Mouse (Mus musculus) neural tube, embryonic 14.5 days (tissue): ENCODE results near the gene Mbd5. TPM values are rescaled to one million over a fixed set of nuclear protein-coding genes. Genes with fewer than 3 reads are reported as not detected.

Source experiments
- ATAC-seq: fragments of 200-750 bp; cut with Nextera tagmentation; 2 replicates; pipeline ENCODE4 v1.8.0; 2017; ENCODE audit warnings: low read depth, mild to moderate bottlenecking, moderate TSS enrichment, moderate library complexity
- H3K27ac ChIP-seq: fragments of 300-500 bp; sonication (generic); 2 replicates; pipeline ENCODE4 v1.5.1; 2014; ENCODE audit warnings: low read depth, mild to moderate bottlenecking, control low read depth, low read length, moderate library complexity, mixed read lengths
- H3K27me3 ChIP-seq: fragments of 300-500 bp; sonication (generic); 2 replicates; pipeline ENCODE4 v1.6.1; 2014; ENCODE audit warnings: low read length; ENCODE audit not compliant: control insufficient read depth, insufficient read depth
- H3K36me3 ChIP-seq: fragments of 300-500 bp; sonication (generic); 2 replicates; pipeline ENCODE4 v1.6.1; 2014; ENCODE audit warnings: low read length, mixed read lengths; ENCODE audit not compliant: control insufficient read depth, insufficient read depth
- H3K4me1 ChIP-seq: fragments of 300-500 bp; sonication (generic); 2 replicates; pipeline ENCODE4 v1.6.1; 2014; ENCODE audit warnings: low read length; ENCODE audit not compliant: control insufficient read depth, insufficient read depth
- H3K4me2 ChIP-seq: fragments of 300-500 bp; sonication (generic); 2 replicates; pipeline ENCODE4 v1.6.1; 2014; ENCODE audit warnings: mild to moderate bottlenecking, low read depth, low read length, control low read depth
- H3K4me3 ChIP-seq: fragments of 300-500 bp; sonication (generic); 2 replicates; pipeline ENCODE4 v1.5.1; 2014; ENCODE audit warnings: low read depth, low read length, control low read depth, mixed read lengths
- H3K9ac ChIP-seq: fragments of 300-500 bp; sonication (generic); replicated peaks from 2 replicates; pipeline ENCODE4 v1.6.1; 2014; ENCODE audit warnings: low read depth, mild to moderate bottlenecking, control low read depth, low read length, mixed read lengths
- H3K9me3 ChIP-seq: fragments of 300-500 bp; sonication (generic); 2 replicates; pipeline ENCODE4 v1.6.1; 2016; ENCODE audit warnings: low read length; ENCODE audit not compliant: control insufficient read depth
- WGBS: fragments of 180-500 bp; shearing (Covaris S2); extraction: QIAGEN DNeasy Blood & Tissue Kit; methylation state at CpG from one replicate; pipeline ENCODE4 v1.1.7; 2014; 5-methylcytosine and 5-hydroxymethylcytosine counted together
- polyA plus RNA-seq: library from polyadenylated mRNA; unstranded; fragments of >200 nt; fragmentation: Nextera tagmentation; extraction: Ambion mirVana; gene quantifications from 2 replicates; pipeline ENCODE4 v1.2.1, GENCODE M21; 2014

Mbd5 gene
- polyA plus RNA-seq, 1 experiment from 2014 or later, result 51.6 TPM

GRCm38 (mm10) chr2:48956591-48956990 lies 7.3 kb downstream of the Mbd5 start:
- H3K27ac ChIP-seq, result no peak overlapping the region

GRCm38 (mm10) chr2:48978920-48979319 lies 29.6 kb downstream of the Mbd5 start:
- no peak overlapping the region for H3K4me3 ChIP-seq
- no peak for ATAC-seq
- 88% methylated on average over 3 of the region's 3 CpGs for WGBS
- H3K27ac ChIP-seq, result no peak overlapping the region
- H3K36me3 ChIP-seq, result no peaks in the 10 kb centered on the region
- H3K9ac ChIP-seq, result no peak overlapping the region
- H3K4me1 ChIP-seq, result no peaks in the 10 kb centered on the region
- H3K9me3 ChIP-seq, result no peaks in the 10 kb centered on the region
- H3K27me3 ChIP-seq, result no peaks in the 10 kb centered on the region
- no peak overlapping the region for H3K4me2 ChIP-seq

More at GRCm38 (mm10) chr2:48956591-48956990, 7.3 kb downstream of the Mbd5 start:
- no peak overlapping the region for H3K9ac ChIP-seq
- WGBS, result 74% methylated on average over 3 of the region's 3 CpGs
- no peak for ATAC-seq
- H3K27me3 ChIP-seq, result no peaks in the 10 kb centered on the region
- no peaks in the 10 kb centered on the region for H3K9me3 ChIP-seq
- no peak overlapping the region for H3K4me3 ChIP-seq
- no peaks in the 10 kb centered on the region for H3K36me3 ChIP-seq
- H3K4me1 ChIP-seq, result peaks cover 7% of the 10 kb centered on the region
- no peak overlapping the region for H3K4me2 ChIP-seq

- no peak overlapping the region for H3K4me3 ChIP-seq
- no peak overlapping the region for H3K9ac ChIP-seq
- no peak overlapping the region for H3K27ac ChIP-seq
- H3K4me2 ChIP-seq, result no peak overlapping the region
- no peaks in the 10 kb centered on the region for H3K9me3 ChIP-seq
- WGBS, result 96% methylated on average over 3 of the region's 3 CpGs
- H3K27me3 ChIP-seq, result no peaks in the 10 kb centered on the region
- H3K4me1 ChIP-seq, result no peaks in the 10 kb centered on the region
- ATAC-seq, result no peak
- H3K36me3 ChIP-seq, result no peaks in the 10 kb centered on the region
Observed at GRCm38 (mm10) chr2:48990322-48990721, 41.0 kb downstream of the Mbd5 start.

GRCm38 (mm10) chr2:49040481-49040880 lies 91.2 kb downstream of the Mbd5 start:
- peaks cover 3% of the 10 kb centered on the region for H3K9me3 ChIP-seq
- WGBS, result 82% methylated on average over 3 of the region's 3 CpGs
- no peaks in the 10 kb centered on the region for H3K36me3 ChIP-seq
- no peak overlapping the region for H3K9ac ChIP-seq
- H3K4me1 ChIP-seq, result no peaks in the 10 kb centered on the region
- H3K27me3 ChIP-seq, result no peaks in the 10 kb centered on the region
- no peak overlapping the region for H3K4me2 ChIP-seq
- no peak for ATAC-seq
- H3K4me3 ChIP-seq, result no peak overlapping the region
- no peak overlapping the region for H3K27ac ChIP-seq

GRCm38 (mm10) chr2:49050030-49050429 lies 100.7 kb downstream of the Mbd5 start:
- H3K27me3 ChIP-seq, result no peaks in the 10 kb centered on the region
- no peaks in the 10 kb centered on the region; the same call in 1 of the 2 replicates for H3K9me3 ChIP-seq
- 93% methylated on average over 4 of the region's 4 CpGs for WGBS
- H3K9ac ChIP-seq, result no peak overlapping the region
- H3K4me3 ChIP-seq, result no peak overlapping the region
- H3K36me3 ChIP-seq, result no peaks in the 10 kb centered on the region
- no peaks in the 10 kb centered on the region for H3K4me1 ChIP-seq
- H3K27ac ChIP-seq, result no peak overlapping the region
- ATAC-seq, result no peak
- H3K4me2 ChIP-seq, result no peak overlapping the region

GRCm38 (mm10) chr2:49067886-49068285 lies 118.6 kb downstream of the Mbd5 start:
- ATAC-seq, result no peak
- no peak overlapping the region for H3K4me3 ChIP-seq
- H3K4me1 ChIP-seq, result no peaks in the 10 kb centered on the region
- no peaks in the 10 kb centered on the region for H3K36me3 ChIP-seq
- H3K9ac ChIP-seq, result no peak overlapping the region
- H3K9me3 ChIP-seq, result no peaks in the 10 kb centered on the region
- no peak overlapping the region for H3K27ac ChIP-seq
- no peak overlapping the region for H3K4me2 ChIP-seq
- H3K27me3 ChIP-seq, result no peaks in the 10 kb centered on the region

- H3K9me3 ChIP-seq, result no peaks in the 10 kb centered on the region
- H3K36me3 ChIP-seq, result no peaks in the 10 kb centered on the region
- H3K27ac ChIP-seq, result no peak overlapping the region
- H3K27me3 ChIP-seq, result no peaks in the 10 kb centered on the region
- H3K4me3 ChIP-seq, result no peak overlapping the region
- H3K4me1 ChIP-seq, result no peaks in the 10 kb centered on the region
- WGBS, result 89% methylated on average over 4 of the region's 4 CpGs
- H3K4me2 ChIP-seq, result no peak overlapping the region
- H3K9ac ChIP-seq, result no peak overlapping the region
- no peak for ATAC-seq
Observed at GRCm38 (mm10) chr2:49084966-49085365, 135.7 kb downstream of the Mbd5 start.

GRCm38 (mm10) chr2:49090771-49091170 lies 141.5 kb downstream of the Mbd5 start:
- no peak overlapping the region for H3K4me2 ChIP-seq
- H3K27ac ChIP-seq, result no peak overlapping the region
- no peak for ATAC-seq
- no peaks in the 10 kb centered on the region for H3K9me3 ChIP-seq
- no peaks in the 10 kb centered on the region for H3K36me3 ChIP-seq
- H3K4me1 ChIP-seq, result no peaks in the 10 kb centered on the region
- no peak overlapping the region for H3K9ac ChIP-seq
- 96% methylated on average over 4 of the region's 4 CpGs for WGBS
- H3K27me3 ChIP-seq, result no peaks in the 10 kb centered on the region
- no peak overlapping the region for H3K4me3 ChIP-seq

- Histone ChIP-seq H3K27ac (no peak overlapping the region), H3K4me3 (no peak overlapping the region), H3K4me1 (no peaks in the 10 kb centered on the region), H3K27me3 (no peaks in the 10 kb centered on the region), H3K9ac (no peak overlapping the region), H3K9me3 (no peaks in the 10 kb centered on the region), H3K4me2 (no peak overlapping the region), H3K36me3 (no peaks in the 10 kb centered on the region)
- no peak for ATAC-seq
Observed at GRCm38 (mm10) chr2:49096765-49097164, 147.5 kb downstream of the Mbd5 start.

- Histone ChIP-seq H3K36me3 (no peaks in the 10 kb centered on the region), H3K9ac (no peak overlapping the region), H3K27ac (no peak overlapping the region), H3K27me3 (no peaks in the 10 kb centered on the region), H3K4me1 (no peaks in the 10 kb centered on the region), H3K4me2 (no peak overlapping the region), H3K4me3 (no peak overlapping the region), H3K9me3 (no peaks in the 10 kb centered on the region)
- ATAC-seq, result no peak
Observed at GRCm38 (mm10) chr2:49108906-49109305, 159.6 kb downstream of the Mbd5 start.
